Mouse (Mus musculus) myocyte (in vitro differentiated cells): Measurements from ENCODE around the gene Plcg1. TPM values are rescaled to one million over a fixed set of nuclear protein-coding genes. Genes with fewer than 3 reads are reported as not detected.

Source experiments
- H3K27me3 ChIP-seq: one replicate; pipeline ENCODE4 v1.6.1; 2011; ENCODE audit not compliant: control insufficient read depth, insufficient read depth, insufficient read length
- H3K36me3 ChIP-seq: one replicate; pipeline ENCODE4 v1.6.1; 2011; ENCODE audit not compliant: control insufficient read depth, insufficient read depth
- H3K4me2 ChIP-seq: one replicate; pipeline ENCODE4 v1.6.1; 2011; ENCODE audit warnings: low read depth, control low read depth
- H3K4me3 ChIP-seq: one replicate; pipeline ENCODE4 v1.5.1; 2011; ENCODE audit warnings: mild to moderate bottlenecking, control low read depth, moderate library complexity
- H3K79me2 ChIP-seq: one replicate; pipeline ENCODE4 v1.6.1; 2011; ENCODE audit not compliant: control insufficient read depth, insufficient read depth
- H3ac ChIP-seq: one replicate; pipeline ENCODE4 v1.6.1; 2011; ENCODE audit not compliant: control insufficient read depth, insufficient read length
- CEBPB ChIP-seq: IDR thresholded peaks from 2 replicates; pipeline ENCODE4 v1.6.1; 2011; ENCODE audit warnings: mild to moderate bottlenecking, moderate library complexity; ENCODE audit not compliant: poor library complexity, insufficient read depth, severe bottlenecking
- E2F4 ChIP-seq: IDR thresholded peaks from one replicate; pipeline ENCODE4 v1.6.1; 2011; ENCODE audit warnings: mild to moderate bottlenecking, control low read depth, moderate library complexity; ENCODE audit not compliant: insufficient read depth
- MAX ChIP-seq: IDR thresholded peaks from one replicate; pipeline ENCODE4 v1.6.1; 2011; ENCODE audit warnings: low read depth, mild to moderate bottlenecking, control low read depth
- MYOD1 ChIP-seq, 3 experiments: IDR thresholded peaks; one replicate each; pipeline ENCODE4 v1.6.1; 2011; ENCODE audit warnings: control low read depth in 2 of 3, low read depth in 2 of 3, mild to moderate bottlenecking in 2 of 3, moderate library complexity in 1 of 3; ENCODE audit not compliant: insufficient read length in 2 of 3, control insufficient read depth in 1 of 3
- MYOG ChIP-seq, 3 experiments: IDR thresholded peaks; one replicate each; pipeline ENCODE4 v1.6.1; 2011; ENCODE audit warnings: control low read depth in 2 of 3, low read depth in 2 of 3, mild to moderate bottlenecking in 2 of 3; ENCODE audit not compliant: insufficient read length in 2 of 3, control insufficient read depth in 1 of 3, insufficient read depth in 1 of 3
- POLR2A ChIP-seq: IDR thresholded peaks from one replicate; pipeline ENCODE4 v1.6.1; 2011; ENCODE audit warnings: low read depth, mild to moderate bottlenecking, control low read depth, moderate library complexity; ENCODE audit not compliant: insufficient read length
- POLR2AphosphoS2 ChIP-seq: IDR thresholded peaks from one replicate; pipeline ENCODE4 v1.6.1; 2011; ENCODE audit warnings: low read depth, control low read depth; ENCODE audit not compliant: insufficient read length
- REST ChIP-seq: IDR thresholded peaks from one replicate; pipeline ENCODE4 v1.6.1; 2011; ENCODE audit warnings: mild to moderate bottlenecking, control low read depth, moderate library complexity; ENCODE audit not compliant: insufficient read depth, insufficient read length
- SRF ChIP-seq: IDR thresholded peaks from one replicate; pipeline ENCODE4 v1.6.1; 2011; ENCODE audit warnings: low read depth; ENCODE audit not compliant: control insufficient read depth, insufficient read length
- TCF12 ChIP-seq: IDR thresholded peaks from one replicate; pipeline ENCODE4 v1.6.1; 2011; ENCODE audit warnings: mild to moderate bottlenecking, control low read depth; ENCODE audit not compliant: poor library complexity, insufficient read depth, severe bottlenecking
- TCF3 ChIP-seq: IDR thresholded peaks from one replicate; pipeline ENCODE4 v1.6.1; 2011; ENCODE audit warnings: low read depth, control low read depth; ENCODE audit not compliant: insufficient read length
- USF1 ChIP-seq: IDR thresholded peaks from one replicate; pipeline ENCODE4 v1.6.1; 2011; ENCODE audit warnings: low read depth, mild to moderate bottlenecking, control low read depth, moderate library complexity
- polyA plus RNA-seq: library from polyadenylated mRNA; unstranded; fragments of >200 nt; fragmentation: generic; extraction: Trizol; gene quantifications from one replicate; pipeline ENCODE4 v1.2.1, GENCODE M21; 2012; ENCODE audit warnings: missing spikeins

The Plcg1 gene
- polyA plus RNA-seq, 1 experiment = 36.6 TPM

DNA sequence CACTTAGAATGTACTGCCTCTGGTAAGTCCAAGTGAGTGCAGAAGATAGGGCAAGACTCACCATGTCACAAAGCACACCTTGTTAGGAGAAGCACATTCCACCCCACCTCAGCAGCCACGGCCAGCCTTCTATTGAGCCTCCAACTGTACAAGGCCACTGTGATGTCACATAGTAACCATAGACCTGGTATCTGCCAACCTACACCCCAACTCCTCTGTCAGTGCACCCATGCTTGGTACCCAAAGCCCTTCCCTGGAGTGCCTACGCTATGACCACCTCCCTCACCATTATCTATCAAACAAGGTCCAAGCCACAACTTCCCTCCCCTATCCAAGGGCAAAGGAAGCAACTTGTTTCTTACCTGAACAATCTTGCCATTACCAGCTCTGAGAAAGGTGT, 37.9 kb downstream of the Plcg1 start:
- Histone ChIP-seq H3K36me3 (no peaks in the 10 kb centered on the region), H3K4me3 (no peak overlapping the region), H3ac (no peak overlapping the region), H3K4me2 (no peak overlapping the region), H3K79me2 (no peaks in the 10 kb centered on the region), H3K27me3 (no peaks in the 10 kb centered on the region)
- peak; percentile 56 for TF ChIP-seq POLR2AphosphoS2
- no peak for TF ChIP-seq MAX

DNA sequence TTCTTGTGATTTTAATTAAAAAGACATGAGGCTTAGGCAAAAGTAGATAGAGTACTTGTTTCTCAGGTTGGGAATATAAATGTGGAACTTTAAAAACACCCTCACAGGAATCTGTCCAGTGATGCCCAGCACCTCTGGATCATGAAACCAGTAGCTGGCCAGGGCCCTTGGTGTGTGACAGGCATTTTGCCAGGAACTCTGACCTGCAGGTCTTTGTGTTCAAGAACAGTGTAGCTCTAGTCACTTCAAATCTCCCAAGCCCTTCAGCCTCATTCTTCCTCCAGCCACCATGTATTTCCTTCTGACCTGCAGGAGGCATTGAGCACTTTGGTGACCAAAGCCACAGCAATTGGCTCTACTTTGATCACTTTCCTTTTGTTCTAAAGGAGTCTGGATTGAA, 39.3 kb downstream of the Plcg1 start:
- no peaks in the 10 kb centered on the region for H3K79me2 ChIP-seq
- H3K36me3 ChIP-seq = no peaks in the 10 kb centered on the region
- TF ChIP-seq E2F4 = no peak
- no peak for TF ChIP-seq TCF3
- no peak for TF ChIP-seq MYOG (IDR thresholded peaks at IDR 0.05; ENCODE audit: control insufficient read depth in 1 of 3, insufficient read depth in 1 of 3, insufficient read length in 2 of 3, low read depth in 2 of 3)
- H3K4me3 ChIP-seq = no peak overlapping the region
- H3ac ChIP-seq = no peak overlapping the region
- H3K4me2 ChIP-seq = no peak overlapping the region
- no peaks in the 10 kb centered on the region for H3K27me3 ChIP-seq

DNA sequence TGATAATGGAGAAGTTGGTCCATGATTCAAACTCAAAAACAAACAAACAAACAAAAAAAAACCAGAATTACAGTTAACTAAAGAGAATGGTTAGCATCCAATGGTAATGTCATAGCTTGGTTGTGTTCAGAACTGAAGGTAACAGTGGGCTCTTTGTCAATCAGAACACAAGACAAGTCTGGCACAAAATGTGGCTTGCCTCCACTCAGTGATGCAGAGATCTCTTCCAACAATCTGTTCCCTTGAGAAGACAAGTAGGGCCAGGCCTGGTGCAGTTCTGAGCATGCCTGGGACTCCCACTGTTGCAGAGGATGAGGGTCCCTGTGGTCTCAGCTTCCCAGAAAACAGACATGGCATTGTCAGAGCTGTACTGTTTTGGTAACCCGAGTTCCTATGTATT, 39.8 kb downstream of the Plcg1 start:
- Histone ChIP-seq H3K4me2 (no peak overlapping the region), H3ac (no peak overlapping the region), H3K4me3 (no peak overlapping the region), H3K79me2 (no peaks in the 10 kb centered on the region), H3K27me3 (no peaks in the 10 kb centered on the region), H3K36me3 (no peaks in the 10 kb centered on the region)
- TF ChIP-seq TCF3 = no peak
- TF ChIP-seq USF1 = no peak

GRCm38 (mm10) chr2:160771325-160772276, 40.5 kb downstream of the Plcg1 start:
- Histone ChIP-seq H3ac (no peak overlapping the region), H3K79me2 (no peaks in the 10 kb centered on the region), H3K4me3 (no peak overlapping the region), H3K36me3 (no peaks in the 10 kb centered on the region), H3K27me3 (no peaks in the 10 kb centered on the region), H3K4me2 (no peak overlapping the region)
- TF ChIP-seq REST (no peak), TCF3 (no peak), POLR2AphosphoS2 (peak; percentile 18)

DNA sequence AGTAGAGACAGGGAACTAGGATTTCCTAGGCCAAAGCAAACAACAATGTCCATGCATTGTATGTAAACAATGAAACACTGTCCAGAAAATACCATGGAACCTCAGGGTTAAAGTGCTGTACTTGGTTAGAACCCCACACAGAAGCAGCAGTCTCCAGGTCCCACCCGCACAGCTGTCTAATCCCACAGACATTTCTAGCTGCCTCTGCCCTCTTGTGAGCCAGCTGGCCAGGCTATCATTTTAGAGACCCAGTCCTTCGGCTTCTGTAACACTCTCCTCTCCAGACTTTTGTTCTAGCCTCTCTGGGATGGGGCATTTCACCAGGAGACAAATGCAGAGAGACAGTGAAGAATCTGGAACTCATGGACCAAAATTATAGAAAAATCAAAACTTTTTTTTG, 46.9 kb downstream of the Plcg1 start:
- Histone ChIP-seq H3K27me3 (no peaks in the 10 kb centered on the region), H3K79me2 (no peaks in the 10 kb centered on the region), H3K4me3 (no peak overlapping the region), H3K36me3 (no peaks in the 10 kb centered on the region), H3ac (no peak overlapping the region), H3K4me2 (peak overlapping the region; percentile 9)
- peak; percentile 40 to 88 (median 85) for TF ChIP-seq MYOG (IDR thresholded peaks at IDR 0.05; ENCODE audit: control insufficient read depth in 1 of 3, insufficient read depth in 1 of 3, insufficient read length in 2 of 3, low read depth in 2 of 3)
- no peak for TF ChIP-seq E2F4
- no peak for TF ChIP-seq SRF
- no peak for TF ChIP-seq POLR2A
- peak; percentile 29 for TF ChIP-seq TCF12
- TF ChIP-seq MYOD1 (IDR thresholded peaks at IDR 0.05; ENCODE audit: control insufficient read depth in 1 of 3, insufficient read length in 2 of 3, low read depth in 2 of 3) = peak; percentile 37 to 75 (median 69)

DNA sequence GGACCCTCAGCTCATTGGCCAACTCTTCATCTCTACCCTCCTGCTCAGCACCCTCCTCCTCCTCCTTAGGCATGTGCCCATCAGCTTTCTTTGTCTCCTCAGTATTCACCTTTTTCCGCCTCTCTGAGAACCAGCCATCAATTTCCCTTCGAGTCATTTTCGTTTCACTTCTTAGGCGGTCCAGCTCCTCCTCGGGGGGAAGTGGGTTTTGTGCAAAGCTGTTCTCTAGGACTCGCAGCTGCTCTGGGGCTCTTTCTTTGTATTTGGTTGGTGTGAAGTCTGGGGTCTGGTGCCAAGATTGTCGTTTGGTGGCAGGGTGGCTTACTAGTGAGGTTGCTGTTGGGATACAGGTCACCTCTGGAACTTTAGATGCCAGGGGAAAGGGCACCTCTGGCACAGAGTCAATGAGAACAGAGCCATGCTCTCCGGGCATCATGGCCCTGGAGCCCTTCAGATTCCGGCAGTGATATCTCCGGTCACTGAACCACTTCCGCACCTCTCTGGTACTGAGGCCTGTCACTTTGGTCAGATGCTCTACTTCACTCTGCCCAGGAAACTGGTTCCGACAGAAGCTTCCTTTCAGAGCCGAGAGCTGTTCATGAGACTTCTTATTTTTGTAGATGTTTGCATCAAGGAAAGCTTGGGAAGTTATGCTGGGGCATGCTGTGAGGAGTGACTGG, 49.2 kb downstream of the Plcg1 start:
- Histone ChIP-seq H3K4me2 (no peak overlapping the region), H3K27me3 (no peaks in the 10 kb centered on the region)

More for the DNA sequence above, 49.2 kb downstream of the Plcg1 start:
- Histone ChIP-seq H3K79me2 (no peaks in the 10 kb centered on the region), H3K4me3 (no peak overlapping the region), H3K36me3 (no peaks in the 10 kb centered on the region), H3ac (no peak overlapping the region)
- no peak for TF ChIP-seq E2F4
- no peak for TF ChIP-seq MYOD1 (IDR thresholded peaks at IDR 0.05; ENCODE audit: control insufficient read depth in 1 of 3, insufficient read length in 2 of 3, low read depth in 2 of 3)
- TF ChIP-seq USF1 = no peak
- no peak for TF ChIP-seq POLR2AphosphoS2
- TF ChIP-seq TCF3 = no peak
- no peak for TF ChIP-seq REST
- TF ChIP-seq MYOG (IDR thresholded peaks at IDR 0.05; ENCODE audit: control insufficient read depth in 1 of 3, insufficient read depth in 1 of 3, insufficient read length in 2 of 3, low read depth in 2 of 3) = no peak
- TF ChIP-seq POLR2A = no peak
- no peak for TF ChIP-seq TCF12
- no peak for TF ChIP-seq CEBPB
- TF ChIP-seq MAX = no peak
- TF ChIP-seq SRF = no peak
